ENCODE assay signal across 18 mouse cellular contexts in the genomic region with DNA sequence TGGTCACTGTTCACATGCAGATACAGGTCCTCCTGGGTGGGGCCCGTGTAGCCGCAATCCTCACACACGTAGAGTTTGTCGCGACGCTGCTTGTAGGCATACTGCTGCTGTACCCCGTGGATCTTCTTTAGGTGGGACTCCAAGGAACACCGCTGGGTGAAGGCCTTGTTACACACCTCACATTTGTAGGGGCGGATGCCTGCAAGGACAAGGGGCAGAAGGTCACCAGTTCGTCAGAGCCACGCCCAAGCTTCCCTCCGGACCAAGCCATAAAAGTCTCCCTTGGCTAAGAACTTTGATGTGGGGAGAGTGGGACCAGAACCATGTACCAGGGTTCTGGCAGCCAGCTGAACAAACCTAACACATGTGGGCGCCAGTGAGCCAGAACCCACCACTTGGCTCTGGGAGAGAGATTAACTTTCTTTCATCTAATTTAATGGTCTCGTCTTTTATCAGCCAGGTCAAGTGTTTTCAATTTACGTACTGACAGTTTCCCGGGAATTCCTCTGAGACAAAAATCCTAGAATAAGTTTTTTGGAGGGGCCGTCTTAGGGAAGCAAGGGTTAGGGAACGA. TPM values are rescaled to one million over a fixed set of nuclear protein-coding genes. Genes with fewer than 3 reads are reported as not detected.
DNase-seq lines count a peak whose midpoint lies in the region; ATAC-seq and TF ChIP-seq lines count a peak whose summit lies in the region.
"Had no signal": no experiment of that assay in that cellular context is flagged by ENCODE, and none has a peak within 500 bp of the region (broad histone marks: within the 10 kb centered on the region; RNA-seq: fewer than 3 reads in every experiment).

No protein-coding gene starts in this region.

- ATAC-seq in intestine, postnatal 0 days = no peak
- ATAC-seq in intestine, embryonic 15.5 days = no peak
- no peak for ATAC-seq in liver, embryonic 14.5 days (ENCODE audit: insufficient read depth)
- ATAC-seq: forebrain, embryonic 14.5 days; midbrain, embryonic 15.5 days had no signal

- H3K27ac ChIP-seq in intestine, postnatal 0 days (ENCODE audit: low read depth, low read length) = no peak overlapping the region
- H3K27ac ChIP-seq in intestine, embryonic 15.5 days = no peak overlapping the region
- no peak overlapping the region for H3K27ac ChIP-seq in liver, embryonic 14.5 days
- peak overlapping the region; percentile 16; the same call in 1 of the 2 replicates for H3K27ac ChIP-seq in ES-Bruce4 (ENCODE audit: insufficient read depth, low read length)
- no peak overlapping the region for H3K27ac ChIP-seq in heart, embryonic 10.5 days
- H3K27ac ChIP-seq: hindbrain, embryonic 15.5 days; midbrain, embryonic 15.5 days; neural tube, embryonic 12.5 days had no signal

- no peak for TF ChIP-seq EP300 in liver, embryonic 14.5 days (IDR thresholded peaks at IDR 0.05; ENCODE audit: low read depth)
- 0 out of 2 replicates have a peak, but pooled peaks have one; percentile 44 for TF ChIP-seq EP300 in ES-Bruce4 (IDR thresholded peaks at IDR 0.05; ENCODE audit: insufficient read depth, low read depth, low read length)

- no peaks in the 10 kb centered on the region for H3K27me3 ChIP-seq in intestine, postnatal 0 days (replicated peaks; ENCODE audit: control insufficient read depth, insufficient read depth, low read length)
- no peaks in the 10 kb centered on the region for H3K27me3 ChIP-seq in intestine, embryonic 15.5 days (replicated peaks)
- no peaks in the 10 kb centered on the region for H3K27me3 ChIP-seq in liver, embryonic 14.5 days (ENCODE audit: control insufficient read depth, insufficient read depth, low read length)
- H3K27me3 ChIP-seq in ES-Bruce4 (ENCODE audit: control insufficient read depth, insufficient read depth, low read length, poor library complexity, severe bottlenecking) = no peaks in the 10 kb centered on the region
- H3K27me3 ChIP-seq in heart, embryonic 10.5 days (ENCODE audit: insufficient read depth, poor library complexity, severe bottlenecking) = 0 out of 2 replicates have a peak, but pooled peaks cover 5% of the 10 kb centered on the region
- H3K27me3 ChIP-seq: hindbrain, embryonic 15.5 days; midbrain, embryonic 15.5 days; neural tube, embryonic 12.5 days had no signal

- TF ChIP-seq POLR2A in ES-Bruce4 (IDR thresholded peaks at IDR 0.05; ENCODE audit: insufficient read depth, low read length) = no peak

- no peak overlapping the region for H3K9ac ChIP-seq in intestine, postnatal 0 days (ENCODE audit: low read depth, low read length)
- H3K9ac ChIP-seq in intestine, embryonic 15.5 days = no peak overlapping the region
- no peak overlapping the region for H3K9ac ChIP-seq in liver, embryonic 14.5 days (replicated peaks)
- H3K9ac ChIP-seq in ES-Bruce4 (ENCODE audit: low read depth, poor library complexity, severe bottlenecking) = no peak overlapping the region
- H3K9ac ChIP-seq: hindbrain, embryonic 15.5 days; midbrain, embryonic 15.5 days; neural tube, embryonic 12.5 days had no signal

- no peak overlapping the region for H3K4me2 ChIP-seq in intestine, postnatal 0 days (replicated peaks; ENCODE audit: low read depth)
- H3K4me2 ChIP-seq in intestine, embryonic 15.5 days (replicated peaks) = no peak overlapping the region
- no peak overlapping the region for H3K4me2 ChIP-seq in liver, embryonic 14.5 days (ENCODE audit: low read depth)
- H3K4me2 ChIP-seq: hindbrain, embryonic 15.5 days; midbrain, embryonic 15.5 days; neural tube, embryonic 12.5 days had no signal

- peaks cover 5% of the 10 kb centered on the region for H3K4me1 ChIP-seq in intestine, postnatal 0 days (replicated peaks; ENCODE audit: control insufficient read depth, insufficient read depth, low read length)
- H3K4me1 ChIP-seq in intestine, embryonic 15.5 days (replicated peaks) = 0 out of 2 replicates have a peak, but pooled peaks cover 2% of the 10 kb centered on the region
- 0 out of 4 replicates have a peak, but pooled peaks cover 0 to 2% of the 10 kb centered on the region in 2 experiments for H3K4me1 ChIP-seq in liver, embryonic 14.5 days (replicated peaks; ENCODE audit: control insufficient read depth in 2 of 2, insufficient read depth in 2 of 2, low read length in 1 of 2)
- peaks cover 4% of the 10 kb centered on the region for H3K4me1 ChIP-seq in ES-Bruce4 (ENCODE audit: control insufficient read depth, insufficient read depth, low read length)
- no peaks in the 10 kb centered on the region; the same call in 1 of the 2 replicates for H3K4me1 ChIP-seq in heart, embryonic 10.5 days
- H3K4me1 ChIP-seq: hindbrain, embryonic 15.5 days; midbrain, embryonic 15.5 days; neural tube, embryonic 12.5 days had no signal

- H3K4me3 ChIP-seq in intestine, postnatal 0 days (ENCODE audit: low read depth, low read length) = no peak overlapping the region
- no peak overlapping the region for H3K4me3 ChIP-seq in intestine, embryonic 15.5 days (replicated peaks)
- no peak overlapping the region for H3K4me3 ChIP-seq in liver, embryonic 14.5 days (ENCODE audit: insufficient read depth in 1 of 2, low read depth in 2 of 2, low read length in 2 of 2)
- H3K4me3 ChIP-seq in ES-Bruce4 (ENCODE audit: low read depth, low read length) = peak overlapping the region; percentile 19
- no peak overlapping the region for H3K4me3 ChIP-seq in heart, embryonic 10.5 days
- H3K4me3 ChIP-seq: hindbrain, embryonic 15.5 days; midbrain, embryonic 15.5 days; neural tube, embryonic 12.5 days had no signal

- no peak for DNase-seq in liver, embryonic 14.5 days (ENCODE audit: low read depth in 3 of 3, low spot score in 3 of 3)
- DNase-seq in liver (no peak), R1 (ENCODE audit: low read depth, low spot score) (peak; percentile 50)
- DNase-seq in urinary bladder, adult 2 months (ENCODE audit: low spot score) = no peak
- no peak for DNase-seq in heart, embryonic 10.5 days (ENCODE audit: low spot score)
- DNase-seq: cerebellum, postnatal 14 days; heart, adult 18-20 months; left cerebral cortex, postnatal 4 days; right cerebral cortex, postnatal 4 days had no signal

- H3K9me3 ChIP-seq in intestine, postnatal 0 days (ENCODE audit: control insufficient read depth) = no peaks in the 10 kb centered on the region
- H3K9me3 ChIP-seq in intestine, embryonic 15.5 days = no peaks in the 10 kb centered on the region
- H3K9me3 ChIP-seq in liver, embryonic 14.5 days (ENCODE audit: control insufficient read depth, low read length) = no peaks in the 10 kb centered on the region
- no peaks in the 10 kb centered on the region for H3K9me3 ChIP-seq in ES-Bruce4 (replicated peaks; ENCODE audit: control insufficient read depth, insufficient read depth, low read length, poor library complexity, severe bottlenecking)
- no peaks in the 10 kb centered on the region for H3K9me3 ChIP-seq in heart, embryonic 10.5 days
- H3K9me3 ChIP-seq: hindbrain, embryonic 15.5 days; midbrain, embryonic 15.5 days; neural tube, embryonic 12.5 days had no signal

- H3K36me3 ChIP-seq in intestine, postnatal 0 days (ENCODE audit: control insufficient read depth, insufficient read depth) = no peaks in the 10 kb centered on the region
- H3K36me3 ChIP-seq in intestine, embryonic 15.5 days = no peaks in the 10 kb centered on the region
- no peaks in the 10 kb centered on the region for H3K36me3 ChIP-seq in liver, embryonic 14.5 days (replicated peaks; ENCODE audit: control insufficient read depth, insufficient read depth, low read depth)
- no peaks in the 10 kb centered on the region for H3K36me3 ChIP-seq in ES-Bruce4 (ENCODE audit: control insufficient read depth, insufficient read depth, low read length, poor library complexity, severe bottlenecking)
- no peaks in the 10 kb centered on the region for H3K36me3 ChIP-seq in heart, embryonic 10.5 days
- H3K36me3 ChIP-seq: hindbrain, embryonic 15.5 days; midbrain, embryonic 15.5 days; neural tube, embryonic 12.5 days had no signal

- peak; percentile 66 for TF ChIP-seq CTCF in intestine, postnatal 0 days (IDR thresholded peaks at IDR 0.05; ENCODE audit: low read depth)
- TF ChIP-seq CTCF in liver, embryonic 14.5 days (IDR thresholded peaks at IDR 0.05; ENCODE audit: low read depth) = 0 out of 2 replicates have a peak, but pooled peaks have one; percentile 25
- TF ChIP-seq CTCF in ES-Bruce4 (IDR thresholded peaks at IDR 0.05; ENCODE audit: low read depth, low read length) = peak; percentile 59

- WGBS in intestine, postnatal 0 days = 58% methylated on average over 18 of the region's 18 CpGs
- WGBS in intestine, embryonic 15.5 days = 68% methylated on average over 18 of the region's 18 CpGs
- WGBS in liver, embryonic 14.5 days (ENCODE audit: insufficient replicate concordance) = 62% methylated on average over 18 of the region's 18 CpGs
- WGBS in heart, embryonic 10.5 days = 61% methylated on average over 18 of the region's 18 CpGs

RNA-seq across cellular contexts. Expression of gene Ovol2, which starts 26.1 kb away (rescaled TPM):
- 7.5 and 7.9 TPM in 2 replicates for polyA plus RNA-seq in intestine, postnatal 0 days (2015; fragmentation: Nextera tagmentation; extraction: Ambion mirVana)
- polyA plus RNA-seq in intestine, embryonic 15.5 days (2015; fragmentation: Nextera tagmentation; extraction: Ambion mirVana) = 1.1 and 1.9 TPM in 2 replicates
- 0.03 and 0.05 TPM in 2 replicates for polyA plus RNA-seq in liver, embryonic 14.5 days (2012; rRNA removed)
- not detected in 2 replicates for polyA plus RNA-seq in liver, embryonic 14.5 days (2014; fragmentation: Nextera tagmentation; extraction: Ambion mirVana)
- 10.6 and 11.1 TPM in 2 replicates for polyA plus RNA-seq in ES-Bruce4 (2011; ENCODE audit: insufficient read depth, insufficient read length, low read depth, missing spikeins)
- polyA plus RNA-seq in urinary bladder, adult 2 months (2012; rRNA removed) = 4.9 and 5.7 TPM in 2 replicates
- polyA plus RNA-seq in heart, embryonic 10.5 days (2016; fragmentation: Nextera tagmentation; extraction: Ambion mirVana) = 0.60 TPM in 1 of 2 replicates, not detected in the other
- polyA plus RNA-seq: forebrain, embryonic 14.5 days; heart, postnatal 0 days; hindbrain, embryonic 15.5 days; liver, embryonic 16.5 days; midbrain, embryonic 15.5 days had no signal

RNA-seq across cellular contexts. Expression of gene Snx5, which starts 35.1 kb away (rescaled TPM):
- polyA plus RNA-seq in intestine, postnatal 0 days (2015; fragmentation: Nextera tagmentation; extraction: Ambion mirVana) = 116 and 123 TPM in 2 replicates
- 131 and 140 TPM in 2 replicates for polyA plus RNA-seq in intestine, embryonic 15.5 days (2015; fragmentation: Nextera tagmentation; extraction: Ambion mirVana)
- 42.5 and 67.0 TPM in 2 replicates for polyA plus RNA-seq in liver, embryonic 14.5 days (2012; rRNA removed)
- 66.3 and 70.6 TPM in 2 replicates for polyA plus RNA-seq in liver, embryonic 14.5 days (2014; fragmentation: Nextera tagmentation; extraction: Ambion mirVana)
- 499 and 538 TPM in 2 replicates for polyA plus RNA-seq in ES-Bruce4 (2011; ENCODE audit: insufficient read depth, insufficient read length, low read depth, missing spikeins)
- polyA plus RNA-seq in urinary bladder, adult 2 months (2012; rRNA removed) = 66.6 and 72.2 TPM in 2 replicates
- polyA plus RNA-seq in heart, embryonic 10.5 days (2016; fragmentation: Nextera tagmentation; extraction: Ambion mirVana) = 119 and 128 TPM in 2 replicates

RNA-seq across cellular contexts. Expression of gene Mgme1, which starts 35.3 kb away (rescaled TPM):
- polyA plus RNA-seq in intestine, postnatal 0 days (2015; fragmentation: Nextera tagmentation; extraction: Ambion mirVana) = 8.8 and 9.6 TPM in 2 replicates
- 22.7 and 23.3 TPM in 2 replicates for polyA plus RNA-seq in intestine, embryonic 15.5 days (2015; fragmentation: Nextera tagmentation; extraction: Ambion mirVana)
- polyA plus RNA-seq in liver, embryonic 14.5 days (2012; rRNA removed) = 4.2 and 5.9 TPM in 2 replicates
- 9.2 TPM in 2 replicates for polyA plus RNA-seq in liver, embryonic 14.5 days (2014; fragmentation: Nextera tagmentation; extraction: Ambion mirVana)
- 34.3 and 35.8 TPM in 2 replicates for polyA plus RNA-seq in ES-Bruce4 (2011; ENCODE audit: insufficient read depth, insufficient read length, low read depth, missing spikeins)
- polyA plus RNA-seq in urinary bladder, adult 2 months (2012; rRNA removed) = 8.3 TPM in 2 replicates
- polyA plus RNA-seq in heart, embryonic 10.5 days (2016; fragmentation: Nextera tagmentation; extraction: Ambion mirVana) = 24.7 TPM in 2 replicates
